Mouse (Mus musculus): ENCODE results near the gene Eif3l. TPM values are rescaled to one million over a fixed set of nuclear protein-coding genes. Genes with fewer than 3 reads are reported as not detected.

Eif3l gene
- polyA plus RNA-seq, 1 experiment from 2014 or later: 165 TPM

DNA sequence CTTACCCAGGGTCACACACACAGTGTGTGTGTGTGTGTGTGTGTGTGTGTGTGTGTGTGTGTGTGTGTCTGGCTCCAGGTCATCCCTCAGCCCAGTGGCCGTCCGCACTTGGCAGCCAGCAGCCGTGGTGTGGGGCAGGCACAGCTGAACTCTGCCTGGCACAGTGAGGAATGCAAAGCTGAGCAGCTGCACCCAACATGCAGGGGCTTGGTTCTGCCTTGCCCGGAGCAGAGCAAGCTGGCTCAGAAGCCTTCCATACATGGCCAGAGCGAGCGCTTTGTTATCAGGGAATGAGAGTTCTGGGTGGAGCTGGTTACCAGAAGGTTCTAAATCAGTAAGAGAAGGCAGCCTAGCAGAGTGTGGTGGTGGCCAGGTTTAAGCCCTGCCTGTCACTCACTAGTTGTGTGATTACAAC is 22.6 kb downstream of the Eif3l start:
- Histone ChIP-seq H3K27ac (ENCODE audit: poor library complexity, severe bottlenecking) (peak overlapping the region; percentile 98), H3K4me2 (peak overlapping the region; percentile 26), H3K4me3 (no peak overlapping the region)

DNA sequence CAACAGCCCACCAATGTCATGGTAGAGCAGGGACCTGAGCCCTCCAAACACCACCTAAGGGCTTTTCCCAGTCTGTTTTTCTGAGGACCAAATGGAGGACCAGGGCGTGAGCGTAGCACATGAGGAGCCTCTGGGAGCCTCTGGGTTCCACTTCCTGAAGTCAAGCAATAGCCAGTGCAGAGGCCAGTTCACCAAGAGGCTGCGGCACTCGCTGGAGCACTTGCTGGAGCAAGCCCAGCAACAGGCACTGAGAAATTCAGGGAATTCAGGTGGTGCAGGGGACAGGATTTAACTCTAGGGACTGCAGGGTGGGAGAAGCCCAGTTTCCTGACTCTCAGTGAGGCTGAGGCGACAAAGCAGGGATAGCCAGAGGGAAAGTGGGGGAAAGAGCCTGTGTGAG is 23.2 kb downstream of the Eif3l start:
- Histone ChIP-seq H3K27me3 (replicated peaks) (no peaks in the 10 kb centered on the region), H3K36me3 (peaks cover 29% of the 10 kb centered on the region), H3K4me1 (replicated peaks) (peaks cover 71% of the 10 kb centered on the region), H3K9me3 (replicated peaks) (no peaks in the 10 kb centered on the region), H3K27ac (ENCODE audit: poor library complexity, severe bottlenecking) (peak overlapping the region; percentile 98), H3K4me2 (peak overlapping the region; percentile 26), H3K4me3 (no peak overlapping the region), H3K9ac (peak overlapping the region; percentile 47; the same call in 1 of the 2 replicates)
- ATAC-seq (ENCODE audit: insufficient number of reproducible peaks, low FRiP score): no peak
- WGBS: 43% methylated on average over 5 of the region's 5 CpGs

More for the DNA sequence above, 22.6 kb downstream of the Eif3l start:
- peak overlapping the region; percentile 47 for H3K9ac ChIP-seq
- 4% methylated on average over 6 of the region's 6 CpGs for WGBS
- peak; percentile 67 for ATAC-seq (ENCODE audit: insufficient number of reproducible peaks, low FRiP score)
- peaks cover 71% of the 10 kb centered on the region for H3K4me1 ChIP-seq (replicated peaks)
- H3K9me3 ChIP-seq (replicated peaks): no peaks in the 10 kb centered on the region
- peaks cover 34% of the 10 kb centered on the region for H3K36me3 ChIP-seq
- H3K27me3 ChIP-seq (replicated peaks): no peaks in the 10 kb centered on the region

DNA sequence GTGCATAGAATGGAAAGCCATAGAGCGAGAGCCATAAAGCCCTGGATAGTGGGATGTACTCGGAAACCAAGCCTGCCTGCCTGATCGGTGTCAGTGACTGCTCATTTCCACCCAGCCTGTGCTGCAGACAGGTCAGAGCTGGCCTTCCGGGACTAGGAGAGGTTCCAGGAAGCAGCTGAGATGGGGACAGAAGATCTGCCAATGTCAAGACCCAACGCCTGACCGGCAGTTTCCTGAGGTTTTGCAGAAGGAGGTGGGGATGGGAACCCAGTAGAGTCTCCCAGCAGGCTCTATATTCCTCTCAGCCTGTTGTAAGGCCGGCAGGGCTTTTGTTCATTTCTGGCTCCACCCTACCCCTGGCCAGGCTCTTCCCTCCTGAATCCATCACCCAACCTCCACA is 23.9 kb downstream of the Eif3l start:
- Histone ChIP-seq H3K27me3 (replicated peaks) (no peaks in the 10 kb centered on the region), H3K4me3 (no peak overlapping the region), H3K27ac (ENCODE audit: poor library complexity, severe bottlenecking) (peak overlapping the region; percentile 98), H3K36me3 (peaks cover 23% of the 10 kb centered on the region), H3K4me2 (peak overlapping the region; percentile 26; the same call in 1 of the 2 replicates), H3K9me3 (replicated peaks) (no peaks in the 10 kb centered on the region), H3K9ac (no peak overlapping the region), H3K4me1 (replicated peaks) (peaks cover 71% of the 10 kb centered on the region)
- ATAC-seq (ENCODE audit: insufficient number of reproducible peaks, low FRiP score): peak; percentile 48; the same call in 1 of the 2 replicates
- WGBS: 39% methylated on average over 7 of the region's 7 CpGs

DNA sequence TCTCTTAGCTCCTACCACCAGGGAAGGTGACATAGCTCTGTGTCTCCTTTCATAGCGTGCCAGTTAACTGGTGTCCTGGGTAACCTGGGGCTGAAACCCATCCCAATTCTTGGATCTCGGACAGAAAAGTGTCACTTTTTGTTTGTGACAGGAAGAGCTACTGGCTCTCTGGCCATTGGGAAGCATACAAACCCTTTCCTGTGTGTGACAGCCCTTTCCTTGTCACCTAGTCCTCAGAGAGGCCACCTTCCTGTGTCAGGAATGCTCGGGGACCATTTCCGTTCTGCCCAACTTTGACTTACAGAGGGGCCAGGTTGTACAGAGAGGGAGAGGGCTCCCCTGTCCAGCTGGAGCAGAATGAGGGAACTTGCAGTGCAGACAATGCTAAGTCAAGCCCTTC is 24.5 kb downstream of the Eif3l start:
- 0 out of 2 replicates have a peak, but pooled peaks have one; percentile 15 for ATAC-seq (ENCODE audit: insufficient number of reproducible peaks, low FRiP score)
- no peak overlapping the region for H3K9ac ChIP-seq
- H3K4me3 ChIP-seq: no peak overlapping the region
- H3K4me2 ChIP-seq: peak overlapping the region; percentile 26
- 47% methylated on average over 4 of the region's 4 CpGs for WGBS
- peaks cover 71% of the 10 kb centered on the region for H3K4me1 ChIP-seq (replicated peaks)
- H3K9me3 ChIP-seq (replicated peaks): no peaks in the 10 kb centered on the region
- H3K36me3 ChIP-seq: peaks cover 17% of the 10 kb centered on the region
- no peaks in the 10 kb centered on the region for H3K27me3 ChIP-seq (replicated peaks)
- peak overlapping the region; percentile 98 for H3K27ac ChIP-seq (ENCODE audit: poor library complexity, severe bottlenecking)

DNA sequence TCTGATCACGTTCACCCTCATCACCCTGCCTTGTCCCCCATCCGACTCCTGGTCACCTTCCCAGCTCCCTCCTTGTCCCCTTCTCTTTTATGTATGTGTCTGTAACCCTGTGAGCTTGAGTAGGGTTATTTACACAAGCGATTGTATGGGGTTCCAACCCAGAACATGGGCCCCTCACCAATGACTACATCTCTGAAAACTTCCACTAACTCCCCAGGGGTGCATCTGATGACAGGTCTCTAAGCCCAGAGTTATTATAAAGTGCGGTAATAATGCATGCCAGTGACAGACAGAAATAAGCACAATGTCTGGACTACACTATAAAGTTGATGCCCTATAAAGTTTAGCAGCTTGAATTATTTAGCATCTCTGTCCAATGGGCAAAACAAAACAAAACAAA is 25.4 kb downstream of the Eif3l start:
- WGBS: 71% methylated on average over 4 of the region's 4 CpGs
- H3K36me3 ChIP-seq: peaks cover 10% of the 10 kb centered on the region
- peaks cover 72% of the 10 kb centered on the region for H3K4me1 ChIP-seq (replicated peaks)
- no peak overlapping the region for H3K4me2 ChIP-seq
- H3K27ac ChIP-seq (ENCODE audit: poor library complexity, severe bottlenecking): peak overlapping the region; percentile 98
- no peaks in the 10 kb centered on the region for H3K27me3 ChIP-seq (replicated peaks)
- H3K4me3 ChIP-seq: no peak overlapping the region
- no peaks in the 10 kb centered on the region for H3K9me3 ChIP-seq (replicated peaks)
- no peak for ATAC-seq (ENCODE audit: insufficient number of reproducible peaks, low FRiP score)
- no peak overlapping the region for H3K9ac ChIP-seq

DNA sequence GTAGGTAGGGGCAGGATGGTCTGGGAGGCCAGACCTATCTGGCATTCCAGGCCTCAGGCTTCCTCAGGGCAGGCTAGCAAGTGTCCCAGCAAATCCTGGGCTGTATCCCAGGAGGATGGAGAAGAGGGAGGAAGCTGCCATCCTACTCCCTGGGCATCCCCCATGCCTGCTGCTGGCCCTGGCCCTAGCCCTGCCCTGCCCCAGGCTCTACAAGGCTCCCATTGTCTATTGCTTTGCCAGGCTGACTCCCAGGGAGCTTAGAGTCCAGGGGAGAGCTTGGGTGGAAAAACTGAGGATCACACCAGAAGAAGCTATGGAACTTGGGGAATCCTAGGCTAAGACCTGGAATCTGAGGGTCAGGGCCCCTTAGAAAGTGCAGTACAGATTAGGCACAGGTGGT is 26.6 kb downstream of the Eif3l start:
- H3K27me3 ChIP-seq (replicated peaks): no peaks in the 10 kb centered on the region
- H3K27ac ChIP-seq (ENCODE audit: poor library complexity, severe bottlenecking): peak overlapping the region; percentile 61
- H3K36me3 ChIP-seq: no peaks in the 10 kb centered on the region
- no peak overlapping the region for H3K4me3 ChIP-seq
- H3K4me1 ChIP-seq (replicated peaks): peaks cover 66% of the 10 kb centered on the region
- H3K9me3 ChIP-seq (replicated peaks): no peaks in the 10 kb centered on the region
- no peak overlapping the region for H3K4me2 ChIP-seq
- H3K9ac ChIP-seq: no peak overlapping the region
- ATAC-seq (ENCODE audit: insufficient number of reproducible peaks, low FRiP score): no peak

DNA sequence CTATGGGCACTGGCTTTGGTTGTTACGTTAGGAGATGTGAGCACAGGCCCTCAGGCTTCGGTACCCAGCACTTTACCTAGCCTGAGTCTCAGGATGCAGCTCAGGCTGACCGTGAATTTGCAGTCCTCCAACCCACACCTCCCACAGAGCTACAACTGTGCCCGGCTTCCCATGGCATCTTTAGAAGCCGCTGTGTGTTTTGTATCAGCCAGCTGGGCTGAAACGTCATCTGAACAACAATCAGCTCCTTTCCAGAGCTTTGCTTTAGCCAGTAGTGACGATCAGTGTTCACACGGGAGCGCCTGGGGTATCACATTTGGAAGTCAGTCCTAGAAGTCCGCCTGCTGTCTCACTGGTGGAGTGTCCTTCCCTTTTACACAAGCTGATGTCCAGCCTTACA is 28.3 kb downstream of the Eif3l start:
- Histone ChIP-seq H3K9me3 (replicated peaks) (no peaks in the 10 kb centered on the region), H3K4me1 (replicated peaks) (peaks cover 54% of the 10 kb centered on the region), H3K4me2 (no peak overlapping the region), H3K27me3 (replicated peaks) (no peaks in the 10 kb centered on the region), H3K36me3 (no peaks in the 10 kb centered on the region), H3K9ac (no peak overlapping the region), H3K4me3 (no peak overlapping the region), H3K27ac (ENCODE audit: poor library complexity, severe bottlenecking) (no peak overlapping the region)
- WGBS: 74% methylated on average over 10 of the region's 10 CpGs
- ATAC-seq (ENCODE audit: insufficient number of reproducible peaks, low FRiP score): no peak

DNA sequence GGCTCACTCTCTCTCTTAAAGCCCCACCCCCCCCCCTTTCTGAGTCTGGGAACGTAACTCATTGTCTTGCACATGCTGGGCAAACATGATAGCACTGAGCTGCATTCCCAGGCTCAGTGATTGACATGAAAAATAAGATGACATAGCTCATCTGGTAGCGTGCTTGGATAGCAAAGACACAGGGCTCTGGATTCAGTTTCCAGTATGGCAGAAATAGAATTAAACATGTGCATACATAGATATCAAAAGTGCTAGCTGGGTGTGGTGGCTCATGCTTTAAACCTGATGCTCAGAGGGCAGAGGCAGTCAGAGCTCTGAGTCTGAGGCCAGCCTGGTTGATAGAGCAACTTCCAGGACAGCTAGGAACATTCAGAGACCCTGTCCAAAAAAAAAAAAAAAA is 30.8 kb downstream of the Eif3l start:
- Histone ChIP-seq H3K4me1 (replicated peaks) (peaks cover 40% of the 10 kb centered on the region), H3K36me3 (no peaks in the 10 kb centered on the region), H3K9me3 (replicated peaks) (no peaks in the 10 kb centered on the region), H3K27me3 (replicated peaks) (no peaks in the 10 kb centered on the region), H3K4me2 (no peak overlapping the region), H3K27ac (ENCODE audit: poor library complexity, severe bottlenecking) (no peak overlapping the region), H3K4me3 (no peak overlapping the region), H3K9ac (no peak overlapping the region)
- WGBS: 45% methylated on average over 2 of the region's 2 CpGs
- ATAC-seq (ENCODE audit: insufficient number of reproducible peaks, low FRiP score): no peak

DNA sequence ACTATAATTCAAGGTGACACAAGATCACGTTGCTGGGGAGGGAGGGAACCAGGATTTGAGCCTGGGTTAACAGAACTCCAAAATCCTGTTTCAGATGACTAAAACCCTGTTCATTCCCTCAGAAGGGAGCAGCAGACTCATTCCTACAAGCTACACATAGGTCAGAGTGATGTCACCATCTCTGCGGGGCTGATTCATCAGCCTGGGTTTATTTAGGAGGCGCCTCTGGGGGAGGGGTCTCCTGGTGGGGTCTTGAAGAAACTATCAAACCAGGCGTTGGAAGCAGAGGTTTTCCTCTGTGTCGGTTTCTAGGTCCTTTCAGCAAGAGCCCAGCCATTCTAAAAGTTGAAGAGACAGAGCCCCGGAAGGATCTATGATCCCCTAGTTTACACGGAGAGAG is 33.0 kb downstream of the Eif3l start:
- Histone ChIP-seq H3K4me3 (no peak overlapping the region; the same call in 1 of the 2 replicates), H3K27ac (ENCODE audit: poor library complexity, severe bottlenecking) (peak overlapping the region; percentile 89), H3K9me3 (replicated peaks) (no peaks in the 10 kb centered on the region), H3K9ac (peak overlapping the region; percentile 96), H3K36me3 (peaks cover 5% of the 10 kb centered on the region), H3K4me2 (peak overlapping the region; percentile 86), H3K27me3 (replicated peaks) (no peaks in the 10 kb centered on the region), H3K4me1 (replicated peaks) (peaks cover 43% of the 10 kb centered on the region)
- ATAC-seq (ENCODE audit: insufficient number of reproducible peaks, low FRiP score): no peak
- 12% methylated on average over 7 of the region's 7 CpGs for WGBS

DNA sequence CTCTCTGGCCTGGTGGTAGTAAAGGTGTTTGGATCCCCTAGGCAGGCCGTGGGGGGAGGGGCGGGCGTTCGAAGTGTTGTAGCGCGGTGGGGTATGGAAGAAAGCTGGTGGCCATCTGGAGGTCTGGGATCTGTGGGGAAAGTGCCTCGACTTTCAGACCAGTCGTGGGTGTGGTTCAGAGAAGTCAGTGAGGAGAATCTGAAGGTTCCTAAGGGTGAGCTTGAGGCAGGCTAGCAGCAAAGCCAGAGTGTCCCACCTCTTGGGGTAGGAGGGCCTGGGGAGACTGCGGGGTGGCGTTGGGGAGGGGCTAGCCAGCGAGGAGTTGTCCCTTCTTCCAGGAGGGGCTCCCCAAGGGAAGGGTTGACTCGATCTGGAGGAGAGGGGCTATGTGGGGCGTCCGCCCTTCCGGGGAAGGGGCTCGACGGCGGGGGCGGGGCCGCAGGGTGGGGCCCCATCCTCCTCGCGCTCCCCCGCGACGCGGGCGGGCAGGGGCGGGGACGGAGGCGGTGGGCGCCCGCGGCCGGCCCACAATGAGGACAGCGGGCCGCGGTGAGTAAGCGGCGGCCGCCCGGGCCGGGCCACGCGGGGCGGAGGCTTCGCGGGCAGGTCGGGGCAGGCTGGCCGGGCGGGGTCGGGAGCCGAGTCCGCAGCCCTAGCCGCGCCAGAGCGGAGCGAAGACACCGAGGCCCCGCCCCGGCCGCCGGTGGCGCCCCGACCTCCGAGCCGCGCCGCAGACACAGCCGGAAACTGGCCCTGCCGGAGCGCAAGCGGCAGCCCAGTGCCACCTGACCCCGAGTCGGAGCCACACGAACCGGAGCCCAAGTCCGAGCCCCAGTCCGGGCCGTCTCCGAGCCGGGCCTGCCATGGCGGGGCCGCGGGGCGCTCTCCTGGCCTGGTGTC is 33.7 kb downstream of the Eif3l start, which contains the start of gene Micall1:
TSS of gene Micall1 (plus strand) at position 478 of the 900 bp plus-strand sequence.
- H3K4me1 ChIP-seq (replicated peaks): peaks cover 44% of the 10 kb centered on the region
- H3K36me3 ChIP-seq: peaks cover 12% of the 10 kb centered on the region
- H3K9ac ChIP-seq: peak within 1 kb of the TSS; percentile 96
- ATAC-seq (ENCODE audit: insufficient number of reproducible peaks, low FRiP score): peak; percentile 75
- H3K4me3 ChIP-seq: peak within 1 kb of the TSS; percentile 77
- no peaks in the 10 kb centered on the region for H3K9me3 ChIP-seq (replicated peaks)
- WGBS: under 1% methylated on average over 74 of the region's 85 CpGs
- H3K27me3 ChIP-seq (replicated peaks): no peaks in the 10 kb centered on the region
- peak within 1 kb of the TSS; percentile 86 for H3K4me2 ChIP-seq
- peak within 1 kb of the TSS; percentile 89 for H3K27ac ChIP-seq (ENCODE audit: poor library complexity, severe bottlenecking)

DNA sequence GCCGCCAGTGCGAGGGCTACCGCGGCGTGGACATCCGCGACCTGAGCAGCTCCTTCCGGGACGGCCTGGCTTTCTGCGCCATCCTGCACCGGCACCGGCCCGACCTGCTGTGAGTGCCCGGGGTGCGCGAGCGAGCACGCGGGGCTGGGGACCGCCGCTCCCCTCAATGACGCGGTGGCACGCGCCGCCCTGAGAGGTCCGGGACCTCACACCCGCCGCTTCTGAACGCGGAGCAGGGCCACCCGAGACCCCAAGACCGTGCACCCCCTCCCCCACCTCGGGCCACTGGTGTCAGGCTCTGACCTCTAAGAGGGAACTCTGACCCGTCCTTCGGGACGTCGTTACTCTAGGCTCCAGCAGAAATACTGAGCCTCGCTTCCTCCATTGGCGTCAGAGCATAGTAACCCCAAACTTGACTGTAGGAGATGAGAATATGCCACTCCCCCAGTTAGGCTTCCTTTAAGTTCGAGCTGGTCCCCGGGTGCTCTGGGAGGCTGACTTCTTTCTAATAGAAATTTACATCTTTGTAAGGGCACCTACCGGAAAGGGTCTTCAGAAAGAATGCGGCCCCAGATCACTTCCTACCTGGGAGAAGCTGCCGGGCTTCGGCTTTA is 34.4 kb downstream of the Eif3l start:
- WGBS: under 1% methylated on average over 41 of the region's 46 CpGs
- Histone ChIP-seq H3K4me3 (peak overlapping the region; percentile 77), H3K36me3 (peaks cover 19% of the 10 kb centered on the region), H3K9me3 (replicated peaks) (no peaks in the 10 kb centered on the region), H3K27me3 (replicated peaks) (no peaks in the 10 kb centered on the region), H3K27ac (ENCODE audit: poor library complexity, severe bottlenecking) (peak overlapping the region; percentile 89), H3K4me1 (replicated peaks) (peaks cover 44% of the 10 kb centered on the region), H3K9ac (peak overlapping the region; percentile 96), H3K4me2 (peak overlapping the region; percentile 86)
- peak; percentile 22; the same call in 1 of the 2 replicates for ATAC-seq (ENCODE audit: insufficient number of reproducible peaks, low FRiP score)
